Mouse (Mus musculus) layer of hippocampus, adult 9-10 months (tissue): ENCODE measurements around the gene Krt84.
A peak's percentile ranks its signal among the peaks of the same experiment; 100 is the strongest.
"Not testable (repeated sequence)": the region's sequence is repeated elsewhere in the genome, so short reads cannot be mapped to it uniquely, and the experiment has no call there.

Experiments used
- DNase-seq: peaks from one replicate; pipeline ENCODE4 v3.0.0; 2022; ENCODE audit warnings: low spot score

Gene Krt84

GRCm38 (mm10) chr15:101532720-101533119 lies at the start of gene Krt84:
TSS of gene Krt84 (minus strand) at chr15:101532820.
- DNase-seq: no peak

- DNase-seq: no peak
Observed at GRCm38 (mm10) chr15:101581701-101582100, 49.1 kb upstream of the Krt84 start.

DNA sequence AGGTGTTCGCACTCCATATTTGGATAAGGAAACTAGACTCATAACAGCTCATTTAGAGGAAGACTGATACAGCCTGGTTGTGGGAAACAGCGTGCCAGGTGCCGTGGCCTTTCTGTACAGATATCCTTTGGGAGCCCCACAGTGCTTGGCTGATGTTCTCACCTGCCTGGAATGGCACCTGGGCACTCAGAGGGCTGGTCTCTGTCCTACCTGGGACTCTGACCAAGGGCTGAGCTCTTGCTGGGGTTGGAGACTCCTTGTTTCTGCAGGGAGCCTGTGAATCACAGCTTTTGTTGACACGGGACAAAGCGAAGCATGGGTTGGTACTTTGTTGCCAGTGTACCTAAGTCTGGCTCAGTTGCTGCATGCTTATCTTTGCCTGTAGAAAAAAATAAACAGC lies 42.9 kb upstream of the Krt84 start:
- DNase-seq: no peak

GRCm38 (mm10) chr15:101573796-101574345 lies 41.3 kb upstream of the Krt84 start, which contains the start of gene Krt75:
TSS of gene Krt75 (minus strand) at chr15:101573904.
- no peak for DNase-seq

DNA sequence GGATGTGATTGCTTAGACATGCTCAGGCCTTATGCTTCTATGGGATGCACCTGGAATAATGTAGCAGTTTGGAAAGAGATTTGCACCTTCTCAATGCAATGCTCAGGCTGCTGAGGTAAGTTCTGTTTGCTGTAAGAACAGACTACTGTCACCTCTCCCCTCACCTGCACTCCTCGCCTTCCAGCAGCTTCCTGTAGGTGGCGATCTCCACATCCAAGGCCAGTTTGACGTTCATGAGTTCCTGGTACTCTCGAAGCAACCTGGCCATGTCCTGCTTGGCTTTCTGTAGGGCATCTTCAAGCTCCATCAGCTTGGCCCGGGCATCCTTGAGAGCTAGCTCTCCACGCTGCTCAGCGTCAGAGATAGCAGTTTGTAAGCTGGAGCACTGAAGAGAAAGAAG lies 35.2 kb upstream of the Krt84 start:
- no peak for DNase-seq

GRCm38 (mm10) chr15:101562850-101563249 lies 30.2 kb upstream of the Krt84 start, which contains the start of gene Krt90:
TSS of gene Krt90 (minus strand) at chr15:101562950.
- no peak for DNase-seq

DNA sequence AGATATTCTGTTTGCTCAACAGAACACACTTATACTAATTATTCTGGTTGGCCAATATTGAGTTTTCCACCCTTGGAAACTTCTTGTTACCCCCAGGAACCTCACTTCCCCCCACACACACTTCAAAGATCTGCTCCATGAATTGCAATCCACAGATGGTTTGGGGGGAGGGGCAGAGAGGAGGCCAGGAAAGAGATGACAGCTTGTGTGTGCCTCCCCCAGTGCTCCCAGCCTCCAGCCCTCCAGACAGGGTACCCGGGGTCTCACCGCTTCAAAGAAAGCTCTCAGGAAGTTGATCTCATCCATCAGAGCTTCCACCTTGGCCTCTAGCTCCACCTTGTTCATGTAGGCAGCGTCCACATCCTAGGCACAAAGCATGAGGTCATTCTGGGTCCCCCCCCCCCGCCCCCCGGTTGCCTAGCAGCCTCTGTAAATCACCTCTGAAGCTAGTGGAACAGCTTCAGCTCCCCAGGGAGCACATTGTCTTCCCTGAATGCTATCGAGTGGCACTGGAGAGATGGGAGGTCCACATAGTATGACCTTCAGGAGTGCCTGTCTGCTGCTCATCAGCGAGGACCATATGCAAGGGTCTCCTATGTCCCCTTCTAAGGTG lies 25.5 kb upstream of the Krt84 start:
- no peak for DNase-seq

DNA sequence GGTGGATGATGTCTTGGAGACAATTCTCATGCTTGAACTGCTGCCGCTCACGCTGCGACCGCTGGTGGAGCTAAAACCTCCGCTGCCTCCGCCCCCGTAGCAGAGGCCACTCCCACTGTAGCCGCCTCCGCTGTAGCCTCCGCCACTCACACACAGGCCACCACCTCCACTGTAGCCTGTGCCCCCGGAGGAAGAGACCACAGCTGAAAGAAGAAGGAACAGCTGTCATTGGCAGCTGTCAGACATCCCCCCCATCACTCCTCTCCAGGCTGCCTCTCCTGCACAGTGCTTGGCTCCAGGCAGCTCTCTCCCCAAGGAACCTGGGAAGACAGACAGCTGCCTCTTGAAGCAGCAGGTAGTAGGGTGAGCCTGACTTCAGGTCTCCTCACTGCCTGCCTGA lies 20.5 kb upstream of the Krt84 start:
- no peak for DNase-seq

GRCm38 (mm10) chr15:101552188-101552587 lies 19.6 kb upstream of the Krt84 start:
- no peak for DNase-seq

DNA sequence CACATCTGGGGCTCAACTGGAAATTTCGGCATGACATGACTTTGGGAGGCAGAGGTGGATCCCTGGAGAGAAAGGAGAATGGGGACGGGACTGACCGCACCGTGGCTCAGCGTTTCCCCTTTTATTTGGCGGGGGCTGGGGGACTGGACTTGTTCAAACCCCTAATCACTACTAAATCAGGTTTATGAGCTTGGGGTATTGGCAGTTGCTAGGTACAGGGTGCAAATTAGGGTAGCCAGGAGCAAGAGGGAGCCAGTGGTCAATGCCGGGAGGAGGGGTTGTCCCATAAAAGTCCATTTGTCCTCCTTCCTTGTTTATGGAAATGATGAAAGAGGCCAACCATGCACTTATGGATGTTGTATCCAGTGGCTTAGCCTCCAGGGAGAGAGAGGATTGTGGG lies 17.9 kb upstream of the Krt84 start, which contains the start of gene Krt82:
TSS of gene Krt82 (minus strand) at position 101 of the 400 bp plus-strand sequence.
- no peak for DNase-seq

DNA sequence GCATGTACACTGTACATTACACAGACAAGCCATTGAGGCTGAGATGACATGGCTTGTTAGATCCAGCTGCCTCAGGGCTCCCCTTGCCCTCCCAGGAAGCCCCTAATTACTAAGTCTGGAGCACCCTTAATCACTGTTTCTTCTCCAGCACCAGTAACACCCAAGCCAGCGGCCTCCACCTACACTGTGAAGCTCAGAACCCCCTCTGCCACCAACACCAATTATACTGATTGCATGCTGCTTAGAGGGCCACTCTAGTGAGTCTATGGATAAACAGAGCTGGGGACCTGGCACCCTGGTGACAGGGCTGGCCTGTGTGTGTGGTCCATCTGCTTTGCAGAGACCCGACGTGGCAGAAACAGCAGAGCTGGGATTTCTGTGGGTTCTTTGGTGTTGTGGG lies 11.9 kb upstream of the Krt84 start:
- DNase-seq: no peak

GRCm38 (mm10) chr15:101542543-101542942 lies 9.9 kb upstream of the Krt84 start:
- no peak for DNase-seq

DNA sequence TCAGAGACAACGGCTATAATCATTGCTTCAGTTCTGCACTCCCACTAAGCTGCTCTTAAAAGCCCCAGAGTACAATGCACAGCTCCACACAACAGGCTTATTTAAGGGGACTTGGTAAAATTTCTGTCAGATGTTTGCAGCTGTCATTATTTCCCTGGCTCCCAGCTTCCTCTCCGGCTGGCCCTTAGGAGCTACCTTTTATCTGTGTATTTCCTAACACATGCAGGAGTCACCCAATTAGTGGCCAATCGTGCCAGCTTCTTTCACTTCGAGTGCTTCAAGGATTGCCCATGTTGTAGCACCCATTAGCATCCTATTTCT lies 5.9 kb upstream of the Krt84 start:
- no peak for DNase-seq

- no peak for DNase-seq
Observed at GRCm38 (mm10) chr15:101537864-101538579, 5.4 kb upstream of the Krt84 start.

DNA sequence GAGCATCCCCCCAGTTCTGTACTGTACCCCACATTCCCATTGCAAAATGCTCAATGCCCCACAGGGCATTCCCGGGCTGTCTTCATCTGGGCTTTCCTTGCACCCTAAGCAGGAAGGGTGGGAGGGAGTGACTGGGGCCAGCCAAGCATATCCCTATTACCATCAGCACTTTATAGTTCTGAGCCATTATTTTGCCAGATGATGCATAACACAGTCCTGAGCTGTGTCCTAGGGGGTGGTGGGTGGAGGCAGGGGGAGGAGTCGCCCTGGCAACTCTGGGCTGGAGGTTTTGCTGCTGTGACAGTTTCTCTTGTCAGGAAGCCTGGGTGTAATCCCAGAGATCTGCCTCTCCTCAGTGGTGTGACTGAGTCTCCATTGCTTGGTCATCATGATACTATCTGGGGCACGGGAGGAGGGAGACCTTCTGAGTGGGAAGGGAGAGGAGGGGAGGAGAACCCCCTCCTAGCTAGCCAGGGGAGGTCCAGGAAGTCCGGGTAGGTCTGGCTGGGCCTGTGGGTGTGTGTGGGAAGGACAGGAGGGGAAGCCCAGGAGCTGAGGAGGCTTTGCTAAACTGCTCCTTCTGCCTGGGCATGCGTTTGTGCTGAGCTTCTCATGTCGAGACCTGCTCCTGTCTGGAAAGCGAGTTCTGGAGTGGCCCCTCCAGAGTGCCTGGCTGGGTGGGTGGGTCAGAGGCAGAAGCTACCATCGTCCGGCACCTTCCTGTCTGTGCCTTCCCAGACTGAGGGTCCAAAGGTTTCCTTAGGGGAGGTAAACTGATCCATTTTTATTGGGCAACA lies 3.6 kb upstream of the Krt84 start:
- DNase-seq: no peak

GRCm38 (mm10) chr15:101522556-101523232 lies 9.9 kb downstream of the Krt84 start:
- DNase-seq: no peak

GRCm38 (mm10) chr15:101519792-101520191 lies 12.8 kb downstream of the Krt84 start:
- peak; percentile 49 for DNase-seq

- DNase-seq: not testable (repeated sequence)
Observed at GRCm38 (mm10) chr15:101517161-101517560, 15.5 kb downstream of the Krt84 start, which contains the start of gene Gm49425. TSS of gene Gm49425 (minus strand) at chr15:101517261.

DNA sequence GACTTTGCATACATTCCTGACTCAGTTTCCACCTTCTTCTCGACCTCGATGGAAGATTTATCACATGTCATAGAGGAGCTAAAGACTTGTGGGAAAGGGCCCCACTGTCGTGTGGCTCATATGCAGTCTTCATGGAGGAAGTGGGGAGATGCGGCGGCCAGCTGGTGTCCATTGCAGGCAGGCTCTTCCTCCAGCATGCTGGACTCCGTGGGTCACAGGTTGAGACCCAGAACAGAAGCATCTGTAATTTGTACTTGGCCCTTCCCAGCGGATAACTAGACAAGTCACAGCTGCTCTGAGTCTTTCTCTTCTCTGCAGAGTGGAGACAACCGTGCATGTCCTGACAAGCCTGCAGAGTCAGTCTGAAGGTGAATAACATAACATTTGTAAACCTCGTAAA lies 24.4 kb downstream of the Krt84 start:
- no peak for DNase-seq

DNA sequence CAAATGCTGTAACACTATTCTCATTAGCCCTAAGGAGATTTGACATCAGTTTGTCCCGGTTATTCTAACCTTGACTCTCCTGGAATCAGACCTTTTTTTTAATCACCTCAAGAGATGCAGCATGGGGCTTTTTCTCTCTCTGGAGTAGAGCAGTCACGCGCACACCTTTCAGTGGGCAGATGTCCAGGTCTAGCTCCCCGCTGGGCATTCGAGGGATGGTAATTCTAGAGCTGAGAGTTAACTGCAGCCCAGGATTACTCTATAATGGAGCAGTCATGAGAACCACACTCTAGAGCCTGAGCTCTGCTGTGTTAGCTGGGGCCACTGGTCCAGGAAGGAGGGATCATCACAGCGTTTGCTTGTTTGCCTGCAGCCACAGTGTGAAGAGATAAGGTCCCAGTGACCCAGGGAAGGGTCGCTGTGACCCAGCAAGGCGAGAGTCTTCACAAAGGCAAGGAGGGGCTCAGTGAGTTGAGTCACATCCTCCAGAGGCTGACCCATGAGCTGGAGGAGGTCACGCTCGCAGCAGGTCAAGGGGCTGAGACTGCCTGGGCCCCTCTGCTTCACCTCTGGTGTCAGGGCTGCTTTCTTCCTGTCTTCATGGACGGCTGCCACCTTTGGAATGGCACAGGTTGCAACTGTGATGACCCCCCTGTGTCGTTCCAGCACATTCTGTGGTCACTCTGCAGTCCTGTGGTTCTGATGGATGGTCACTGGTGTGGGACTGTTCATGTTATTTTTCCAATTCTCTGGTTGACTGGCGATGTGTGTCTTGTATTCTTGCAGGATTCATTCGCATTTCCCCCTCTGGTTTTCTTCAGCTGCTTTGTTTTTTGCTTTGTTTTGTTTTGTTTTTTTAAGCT lies 25.5 kb downstream of the Krt84 start:
- no peak for DNase-seq

DNA sequence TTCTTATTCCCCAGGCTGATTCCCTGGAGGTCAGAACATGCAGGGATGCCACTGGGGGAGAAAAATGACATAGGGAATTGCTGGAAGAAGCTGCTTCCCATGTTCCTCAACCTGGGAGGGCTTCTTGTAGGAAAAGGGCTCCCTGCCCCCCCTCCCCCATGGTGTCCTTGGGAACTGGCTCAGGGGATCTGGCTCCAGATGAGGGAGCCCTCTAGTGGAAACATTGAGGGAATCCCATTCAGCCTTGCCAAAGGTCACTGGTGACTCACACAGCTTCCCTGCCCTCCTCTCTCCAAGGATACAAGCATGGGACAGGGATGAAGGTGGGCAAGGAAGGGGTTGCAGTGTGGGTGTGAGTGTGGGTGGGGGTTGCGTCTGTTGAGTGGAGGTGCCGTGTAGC lies 35.4 kb downstream of the Krt84 start:
- DNase-seq: no peak
